Mouse (Mus musculus): ENCODE results near the gene Pgs1. TPM values are rescaled to one million over a fixed set of nuclear protein-coding genes. Genes with fewer than 3 reads are reported as not detected.

Pgs1 gene
- polyA plus RNA-seq, 1 experiment from 2014 or later: 27.4 TPM

- H3K27me3 ChIP-seq (ENCODE audit: control insufficient read depth, insufficient read depth, low read length): no peaks in the 10 kb centered on the region
- peak overlapping the region; percentile 52 for H3K9ac ChIP-seq (ENCODE audit: low read depth, low read length)
- H3K9me3 ChIP-seq (replicated peaks; ENCODE audit: control insufficient read depth, low read length): no peaks in the 10 kb centered on the region
- peaks cover 38% of the 10 kb centered on the region for H3K4me1 ChIP-seq (ENCODE audit: control insufficient read depth, insufficient read depth, low read length)
- H3K36me3 ChIP-seq (ENCODE audit: control insufficient read depth, insufficient read depth, low read length): peaks cover 23% of the 10 kb centered on the region; the same call in 1 of the 2 replicates
- 69% methylated on average over 8 of the region's 8 CpGs for WGBS (ENCODE audit: insufficient replicate concordance)
- ATAC-seq (replicated peaks; ENCODE audit: insufficient number of reproducible peaks, low FRiP score, low TSS enrichment): no peak
- H3K4me3 ChIP-seq (ENCODE audit: low read depth, low read length): no peak overlapping the region
- H3K27ac ChIP-seq (ENCODE audit: low read depth, low read length): peak overlapping the region; percentile 74
- no peak overlapping the region for H3K4me2 ChIP-seq
Measured at GRCm38 (mm10) chr11:118008843-118009242, 22.8 kb downstream of the Pgs1 start.

GRCm38 (mm10) chr11:118009865-118010571 lies 23.9 kb downstream of the Pgs1 start:
- H3K9ac ChIP-seq (ENCODE audit: low read depth, low read length): peak overlapping the region; percentile 52; the same call in 1 of the 2 replicates
- H3K4me2 ChIP-seq: no peak overlapping the region; the same call in 1 of the 2 replicates
- WGBS (ENCODE audit: insufficient replicate concordance): 56% methylated on average over 4 of the region's 4 CpGs
- ATAC-seq (replicated peaks; ENCODE audit: insufficient number of reproducible peaks, low FRiP score, low TSS enrichment): no peak
- peaks cover 21% of the 10 kb centered on the region; the same call in 1 of the 2 replicates for H3K36me3 ChIP-seq (ENCODE audit: control insufficient read depth, insufficient read depth, low read length)
- no peaks in the 10 kb centered on the region for H3K9me3 ChIP-seq (replicated peaks; ENCODE audit: control insufficient read depth, low read length)
- H3K4me1 ChIP-seq (ENCODE audit: control insufficient read depth, insufficient read depth, low read length): peaks cover 40% of the 10 kb centered on the region
- no peak overlapping the region for H3K4me3 ChIP-seq (ENCODE audit: low read depth, low read length)
- no peak overlapping the region for H3K27ac ChIP-seq (ENCODE audit: low read depth, low read length)
- H3K27me3 ChIP-seq (ENCODE audit: control insufficient read depth, insufficient read depth, low read length): no peaks in the 10 kb centered on the region

- Histone ChIP-seq H3K9ac (ENCODE audit: low read depth, low read length) (no peak overlapping the region), H3K9me3 (replicated peaks; ENCODE audit: control insufficient read depth, low read length) (no peaks in the 10 kb centered on the region), H3K27me3 (ENCODE audit: control insufficient read depth, insufficient read depth, low read length) (no peaks in the 10 kb centered on the region), H3K4me3 (ENCODE audit: low read depth, low read length) (no peak overlapping the region), H3K4me1 (ENCODE audit: control insufficient read depth, insufficient read depth, low read length) (peaks cover 45% of the 10 kb centered on the region), H3K4me2 (no peak overlapping the region), H3K36me3 (ENCODE audit: control insufficient read depth, insufficient read depth, low read length) (peaks cover 8% of the 10 kb centered on the region; the same call in 1 of the 2 replicates), H3K27ac (ENCODE audit: low read depth, low read length) (no peak overlapping the region)
- 75% methylated on average over 1 of the region's 1 CpGs for WGBS (ENCODE audit: insufficient replicate concordance)
- ATAC-seq (replicated peaks; ENCODE audit: insufficient number of reproducible peaks, low FRiP score, low TSS enrichment): no peak
Measured at GRCm38 (mm10) chr11:118012595-118012994, 26.5 kb downstream of the Pgs1 start.

GRCm38 (mm10) chr11:118013339-118013738 lies 27.2 kb downstream of the Pgs1 start:
- WGBS (ENCODE audit: insufficient replicate concordance): 77% methylated on average over 2 of the region's 2 CpGs
- no peak for ATAC-seq (replicated peaks; ENCODE audit: insufficient number of reproducible peaks, low FRiP score, low TSS enrichment)
- Histone ChIP-seq H3K27me3 (ENCODE audit: control insufficient read depth, insufficient read depth, low read length) (no peaks in the 10 kb centered on the region), H3K27ac (ENCODE audit: low read depth, low read length) (no peak overlapping the region), H3K4me2 (no peak overlapping the region), H3K4me3 (ENCODE audit: low read depth, low read length) (no peak overlapping the region), H3K36me3 (ENCODE audit: control insufficient read depth, insufficient read depth, low read length) (peaks cover 13% of the 10 kb centered on the region; the same call in 1 of the 2 replicates), H3K4me1 (ENCODE audit: control insufficient read depth, insufficient read depth, low read length) (peaks cover 37% of the 10 kb centered on the region), H3K9me3 (replicated peaks; ENCODE audit: control insufficient read depth, low read length) (no peaks in the 10 kb centered on the region), H3K9ac (ENCODE audit: low read depth, low read length) (peak overlapping the region; percentile 39; the same call in 1 of the 2 replicates)

GRCm38 (mm10) chr11:118014391-118014995 lies 28.4 kb downstream of the Pgs1 start:
- Histone ChIP-seq H3K4me1 (ENCODE audit: control insufficient read depth, insufficient read depth, low read length) (peaks cover 26% of the 10 kb centered on the region), H3K9me3 (replicated peaks; ENCODE audit: control insufficient read depth, low read length) (no peaks in the 10 kb centered on the region), H3K27me3 (ENCODE audit: control insufficient read depth, insufficient read depth, low read length) (no peaks in the 10 kb centered on the region), H3K4me3 (ENCODE audit: low read depth, low read length) (no peak overlapping the region), H3K9ac (ENCODE audit: low read depth, low read length) (no peak overlapping the region), H3K4me2 (no peak overlapping the region), H3K27ac (ENCODE audit: low read depth, low read length) (no peak overlapping the region), H3K36me3 (ENCODE audit: control insufficient read depth, insufficient read depth, low read length) (peaks cover 15% of the 10 kb centered on the region; the same call in 1 of the 2 replicates)
- WGBS (ENCODE audit: insufficient replicate concordance): 77% methylated on average over 12 of the region's 12 CpGs
- no peak for ATAC-seq (replicated peaks; ENCODE audit: insufficient number of reproducible peaks, low FRiP score, low TSS enrichment)

- H3K4me3 ChIP-seq (ENCODE audit: low read depth, low read length): no peak overlapping the region
- H3K27me3 ChIP-seq (ENCODE audit: control insufficient read depth, insufficient read depth, low read length): no peaks in the 10 kb centered on the region
- 67% methylated on average over 8 of the region's 8 CpGs for WGBS (ENCODE audit: insufficient replicate concordance)
- no peaks in the 10 kb centered on the region for H3K9me3 ChIP-seq (replicated peaks; ENCODE audit: control insufficient read depth, low read length)
- peaks cover 20% of the 10 kb centered on the region for H3K4me1 ChIP-seq (ENCODE audit: control insufficient read depth, insufficient read depth, low read length)
- H3K9ac ChIP-seq (ENCODE audit: low read depth, low read length): no peak overlapping the region
- H3K27ac ChIP-seq (ENCODE audit: low read depth, low read length): no peak overlapping the region; the same call in 1 of the 2 replicates
- H3K36me3 ChIP-seq (ENCODE audit: control insufficient read depth, insufficient read depth, low read length): peaks cover 13% of the 10 kb centered on the region
- ATAC-seq (replicated peaks; ENCODE audit: insufficient number of reproducible peaks, low FRiP score, low TSS enrichment): no peak
- no peak overlapping the region for H3K4me2 ChIP-seq
Measured at GRCm38 (mm10) chr11:118015381-118016145, 29.5 kb downstream of the Pgs1 start.

- Histone ChIP-seq H3K9ac (ENCODE audit: low read depth, low read length) (no peak overlapping the region), H3K36me3 (ENCODE audit: control insufficient read depth, insufficient read depth, low read length) (peaks cover 14% of the 10 kb centered on the region), H3K27me3 (ENCODE audit: control insufficient read depth, insufficient read depth, low read length) (no peaks in the 10 kb centered on the region), H3K27ac (ENCODE audit: low read depth, low read length) (no peak overlapping the region), H3K9me3 (replicated peaks; ENCODE audit: control insufficient read depth, low read length) (no peaks in the 10 kb centered on the region), H3K4me1 (ENCODE audit: control insufficient read depth, insufficient read depth, low read length) (peaks cover 20% of the 10 kb centered on the region), H3K4me2 (no peak overlapping the region), H3K4me3 (ENCODE audit: low read depth, low read length) (no peak overlapping the region)
- 94% methylated on average over 4 of the region's 4 CpGs for WGBS (ENCODE audit: insufficient replicate concordance)
- ATAC-seq (replicated peaks; ENCODE audit: insufficient number of reproducible peaks, low FRiP score, low TSS enrichment): no peak
Measured at GRCm38 (mm10) chr11:118018328-118018727, 32.2 kb downstream of the Pgs1 start.

GRCm38 (mm10) chr11:118021806-118022205 lies 35.7 kb downstream of the Pgs1 start:
- no peak for ATAC-seq (replicated peaks; ENCODE audit: insufficient number of reproducible peaks, low FRiP score, low TSS enrichment)
- no peak overlapping the region for H3K9ac ChIP-seq (ENCODE audit: low read depth, low read length)
- H3K4me1 ChIP-seq (ENCODE audit: control insufficient read depth, insufficient read depth, low read length): no peaks in the 10 kb centered on the region
- H3K36me3 ChIP-seq (ENCODE audit: control insufficient read depth, insufficient read depth, low read length): peaks cover 24% of the 10 kb centered on the region
- no peak overlapping the region for H3K4me2 ChIP-seq
- no peak overlapping the region for H3K27ac ChIP-seq (ENCODE audit: low read depth, low read length)
- no peaks in the 10 kb centered on the region for H3K27me3 ChIP-seq (ENCODE audit: control insufficient read depth, insufficient read depth, low read length)
- no peak overlapping the region for H3K4me3 ChIP-seq (ENCODE audit: low read depth, low read length)
- no peaks in the 10 kb centered on the region for H3K9me3 ChIP-seq (replicated peaks; ENCODE audit: control insufficient read depth, low read length)
- 54% methylated on average over 1 of the region's 1 CpGs for WGBS (ENCODE audit: insufficient replicate concordance)

Data from heart, embryonic 11.5 days (tissue).